Mouse (Mus musculus) R1 (cell line): Measurements from ENCODE around the gene Il13ra2.
"Not testable (repeated sequence)": the region's sequence is repeated elsewhere in the genome, so short reads cannot be mapped to it uniquely, and the experiment has no call there.

ENCODE experiments used
- DNase-seq: peaks from one replicate; pipeline ENCODE4 v3.0.0-alpha.2; 2018; ENCODE audit warnings: low read depth, low spot score

The Il13ra2 gene

GRCm38 (mm10) chrX:147429129-147429528 lies at the start of gene Il13ra2:
Il13ra2 (minus strand) TSS chrX:147429192.
- DNase-seq: no peak

GRCm38 (mm10) chrX:147453610-147454009 lies 24.6 kb upstream of the Il13ra2 start, which contains the start of gene Vmn1r239-ps:
Vmn1r239-ps (minus strand) TSS chrX:147453710.
- not testable (repeated sequence) for DNase-seq

- no peak for DNase-seq
These were observed 14.4 kb upstream of the Il13ra2 start for GRCm38 (mm10) chrX:147443386-147443785.

- DNase-seq: no peak
These were observed 6.4 kb upstream of the Il13ra2 start for GRCm38 (mm10) chrX:147435400-147435799.

- no peak for DNase-seq
These were observed 761 bp upstream of the Il13ra2 start for GRCm38 (mm10) chrX:147429753-147430152.

GRCm38 (mm10) chrX:147393446-147393845 lies 35.5 kb downstream of the Il13ra2 start:
- DNase-seq: no peak

- DNase-seq: no peak
These were observed 79.8 kb downstream of the Il13ra2 start for GRCm38 (mm10) chrX:147349167-147349566.
